ENCODE assay signal across 7 mouse cellular contexts in genomic region chr7:66387813-66388521, GRCm38 (mm10). TPM values are rescaled to one million over a fixed set of nuclear protein-coding genes. Genes with fewer than 3 reads are reported as not detected.
DNase-seq lines count a peak whose midpoint lies in the region; ATAC-seq and TF ChIP-seq lines count a peak whose summit lies in the region.

Gene Lrrk1, minus strand, starts transcription at chr7:66388350.

- no peak within 1 kb of the TSS for H3K27ac ChIP-seq in ES-Bruce4 (ENCODE audit: insufficient read depth, low read length)
- H3K27ac ChIP-seq in forebrain, embryonic 13.5 days: no peak within 1 kb of the TSS

- no peaks in the 10 kb centered on the region for H3K9me3 ChIP-seq in ES-Bruce4 (replicated peaks; ENCODE audit: control insufficient read depth, insufficient read depth, low read length, poor library complexity, severe bottlenecking)
- no peaks in the 10 kb centered on the region for H3K9me3 ChIP-seq in forebrain, embryonic 13.5 days (replicated peaks)

- peaks cover 5% of the 10 kb centered on the region for H3K27me3 ChIP-seq in ES-Bruce4 (ENCODE audit: control insufficient read depth, insufficient read depth, low read length, poor library complexity, severe bottlenecking)
- H3K27me3 ChIP-seq in forebrain, embryonic 13.5 days: peaks cover 23% of the 10 kb centered on the region

- under 1% methylated on average over 63 of the region's 70 CpGs for WGBS in forebrain, embryonic 13.5 days
- under 1% methylated on average over 70 of the region's 70 CpGs for WGBS in large intestine, adult 2 months

- peak; percentile 63 to 68 for DNase-seq in adrenal gland, adult 18-20 months (ENCODE audit: low spot score in 2 of 2)
- peak; percentile 39 for DNase-seq in heart, postnatal 25 days (ENCODE audit: low spot score)
- DNase-seq in large intestine, adult 2 months (ENCODE audit: low read depth, low spot score): no peak
- DNase-seq in spleen, postnatal 14 days (ENCODE audit: low spot score in 2 of 2): peak; percentile 33 to 50

- peak within 1 kb of the TSS; percentile 57 for H3K4me3 ChIP-seq in ES-Bruce4 (ENCODE audit: low read depth, low read length)
- H3K4me3 ChIP-seq in forebrain, embryonic 13.5 days: peak within 1 kb of the TSS; percentile 55

- TF ChIP-seq CTCF in ES-Bruce4 (IDR thresholded peaks at IDR 0.05; ENCODE audit: low read depth, low read length): no peak

- peak within 1 kb of the TSS; percentile 91 for H3K9ac ChIP-seq in ES-Bruce4 (ENCODE audit: low read depth, poor library complexity, severe bottlenecking)
- peak within 1 kb of the TSS; percentile 73 for H3K9ac ChIP-seq in forebrain, embryonic 13.5 days

- TF ChIP-seq POLR2A in ES-Bruce4 (IDR thresholded peaks at IDR 0.05; ENCODE audit: insufficient read depth, low read length): no peak

- intact Hi-C loops in heart, postnatal 25 days (cut with DNase I): loop anchor here (2.0 to 5.0 kb wide), 2 partner anchors 45 to 286 kb away; no protein-coding TSS in a partner anchor

- no peaks in the 10 kb centered on the region for H3K36me3 ChIP-seq in ES-Bruce4 (ENCODE audit: control insufficient read depth, insufficient read depth, low read length, poor library complexity, severe bottlenecking)
- no peaks in the 10 kb centered on the region for H3K36me3 ChIP-seq in forebrain, embryonic 13.5 days (ENCODE audit: poor library complexity, severe bottlenecking)

- ATAC-seq in forebrain, embryonic 13.5 days: peak; percentile 66
- peak; percentile 76 for ATAC-seq in megakaryocyte-erythroid progenitor cell, adult 5-6 weeks (replicated peaks; ENCODE audit: low FRiP score, low TSS enrichment, poor library complexity, severe bottlenecking)

- no peak for TF ChIP-seq EP300 in ES-Bruce4 (IDR thresholded peaks at IDR 0.05; ENCODE audit: insufficient read depth, low read depth, low read length)

- H3K4me1 ChIP-seq in ES-Bruce4 (ENCODE audit: control insufficient read depth, insufficient read depth, low read length): no peaks in the 10 kb centered on the region
- peaks cover 18% of the 10 kb centered on the region for H3K4me1 ChIP-seq in forebrain, embryonic 13.5 days

- H3K4me2 ChIP-seq in forebrain, embryonic 13.5 days: peak within 1 kb of the TSS; percentile 97

RNA-seq across cellular contexts. Expression of gene Lrrk1, which starts in this region (rescaled TPM):
- polyA plus RNA-seq in ES-Bruce4 (2011; ENCODE audit: insufficient read depth, insufficient read length, low read depth, missing spikeins): 6.4 and 9.2 TPM in 2 replicates
- 10 to 100 TPM; 12.2 to 12.6 TPM for total RNA-seq in adrenal gland, adult 18-20 months (2021)
- 2.0 and 2.1 TPM in 2 replicates for polyA plus RNA-seq in forebrain, embryonic 13.5 days (2015; fragmentation: Nextera tagmentation; extraction: Ambion mirVana)
- 10 to 100 TPM in 1 of 2 experiments, 1 to 10 TPM in 1; 9.9 to 10.5 TPM for total RNA-seq in heart, postnatal 25 days (2021)
- 20.1 and 25.3 TPM in 2 replicates for polyA plus RNA-seq in large intestine, adult 2 months (2012; rRNA removed)
- total RNA-seq in megakaryocyte-erythroid progenitor cell, adult 5-6 weeks (2014; fragmentation: Nextera tagmentation): 14.7 and 18.4 TPM in 2 replicates
- total RNA-seq in megakaryocyte-erythroid progenitor cell, adult 5-6 weeks (2017): 7.2 and 19.7 TPM in 2 replicates
